Mouse (Mus musculus) neural tube, embryonic 14.5 days (tissue): Measurements from ENCODE around the gene Grik4. TPM values are rescaled to one million over a fixed set of nuclear protein-coding genes. Genes with fewer than 3 reads are reported as not detected.

Source experiments
- ATAC-seq: fragments of 200-750 bp; cut with Nextera tagmentation; 2 replicates; pipeline ENCODE4 v1.8.0; 2017; ENCODE audit warnings: low read depth, mild to moderate bottlenecking, moderate TSS enrichment, moderate library complexity
- H3K27ac ChIP-seq: fragments of 300-500 bp; sonication (generic); 2 replicates; pipeline ENCODE4 v1.5.1; 2014; ENCODE audit warnings: low read depth, mild to moderate bottlenecking, control low read depth, low read length, moderate library complexity, mixed read lengths
- H3K27me3 ChIP-seq: fragments of 300-500 bp; sonication (generic); 2 replicates; pipeline ENCODE4 v1.6.1; 2014; ENCODE audit warnings: low read length; ENCODE audit not compliant: control insufficient read depth, insufficient read depth
- H3K36me3 ChIP-seq: fragments of 300-500 bp; sonication (generic); 2 replicates; pipeline ENCODE4 v1.6.1; 2014; ENCODE audit warnings: low read length, mixed read lengths; ENCODE audit not compliant: control insufficient read depth, insufficient read depth
- H3K4me1 ChIP-seq: fragments of 300-500 bp; sonication (generic); 2 replicates; pipeline ENCODE4 v1.6.1; 2014; ENCODE audit warnings: low read length; ENCODE audit not compliant: control insufficient read depth, insufficient read depth
- H3K4me2 ChIP-seq: fragments of 300-500 bp; sonication (generic); 2 replicates; pipeline ENCODE4 v1.6.1; 2014; ENCODE audit warnings: mild to moderate bottlenecking, low read depth, low read length, control low read depth
- H3K4me3 ChIP-seq: fragments of 300-500 bp; sonication (generic); 2 replicates; pipeline ENCODE4 v1.5.1; 2014; ENCODE audit warnings: low read depth, low read length, control low read depth, mixed read lengths
- H3K9ac ChIP-seq: fragments of 300-500 bp; sonication (generic); replicated peaks from 2 replicates; pipeline ENCODE4 v1.6.1; 2014; ENCODE audit warnings: low read depth, mild to moderate bottlenecking, control low read depth, low read length, mixed read lengths
- H3K9me3 ChIP-seq: fragments of 300-500 bp; sonication (generic); 2 replicates; pipeline ENCODE4 v1.6.1; 2016; ENCODE audit warnings: low read length; ENCODE audit not compliant: control insufficient read depth
- WGBS: fragments of 180-500 bp; shearing (Covaris S2); extraction: QIAGEN DNeasy Blood & Tissue Kit; methylation state at CpG from one replicate; pipeline ENCODE4 v1.1.7; 2014; 5-methylcytosine and 5-hydroxymethylcytosine counted together
- microRNA-seq: library from miRNA; unstranded; fragments of <30 nt; microRNA quantifications from one replicate; pipeline ENCODE4, GENCODE M21; 2016
- polyA plus RNA-seq: library from polyadenylated mRNA; unstranded; fragments of >200 nt; fragmentation: Nextera tagmentation; extraction: Ambion mirVana; gene quantifications from 2 replicates; pipeline ENCODE4 v1.2.1, GENCODE M21; 2014

The Grik4 gene
- polyA plus RNA-seq, 1 experiment from 2014 or later, result 5.6 TPM

- no peak for ATAC-seq
- Histone ChIP-seq H3K27me3 (no peaks in the 10 kb centered on the region), H3K4me2 (no peak overlapping the region), H3K4me1 (no peaks in the 10 kb centered on the region), H3K36me3 (no peaks in the 10 kb centered on the region), H3K4me3 (no peak overlapping the region), H3K9ac (no peak overlapping the region), H3K27ac (no peak overlapping the region), H3K9me3 (no peaks in the 10 kb centered on the region)
- WGBS, result 95% methylated on average over 1 of the region's 1 CpGs
These were observed 461.3 kb downstream of the Grik4 start for GRCm38 (mm10) chr9:42482944-42483343.

GRCm38 (mm10) chr9:42476166-42476565 is 468.1 kb downstream of the Grik4 start:
- no peaks in the 10 kb centered on the region for H3K9me3 ChIP-seq
- H3K4me3 ChIP-seq, result no peak overlapping the region
- no peaks in the 10 kb centered on the region for H3K36me3 ChIP-seq
- no peaks in the 10 kb centered on the region for H3K27me3 ChIP-seq
- no peak overlapping the region for H3K27ac ChIP-seq
- no peak for ATAC-seq
- no peak overlapping the region for H3K4me2 ChIP-seq
- H3K9ac ChIP-seq, result no peak overlapping the region
- H3K4me1 ChIP-seq, result peaks cover 9% of the 10 kb centered on the region
- WGBS, result 89% methylated on average over 4 of the region's 4 CpGs

GRCm38 (mm10) chr9:42474244-42474643 is 470.0 kb downstream of the Grik4 start:
- Histone ChIP-seq H3K36me3 (no peaks in the 10 kb centered on the region), H3K9ac (no peak overlapping the region), H3K27ac (no peak overlapping the region), H3K9me3 (no peaks in the 10 kb centered on the region), H3K4me3 (no peak overlapping the region), H3K27me3 (no peaks in the 10 kb centered on the region), H3K4me1 (peaks cover 15% of the 10 kb centered on the region), H3K4me2 (no peak overlapping the region)
- no peak for ATAC-seq
- 88% methylated on average over 8 of the region's 8 CpGs for WGBS

- ATAC-seq, result peak; percentile 95
- 4% methylated on average over 49 of the region's 49 CpGs for WGBS
- H3K27ac ChIP-seq, result peak overlapping the region; percentile 78
These were observed 472.2 kb downstream of the Grik4 start for GRCm38 (mm10) chr9:42471921-42472747.

GRCm38 (mm10) chr9:42471214-42471613 is 473.1 kb downstream of the Grik4 start:
- peak overlapping the region; percentile 95 for H3K4me3 ChIP-seq

More at GRCm38 (mm10) chr9:42471921-42472747, 472.2 kb downstream of the Grik4 start:
- H3K9me3 ChIP-seq, result no peaks in the 10 kb centered on the region
- H3K4me1 ChIP-seq, result peaks cover 15% of the 10 kb centered on the region
- H3K4me2 ChIP-seq, result peak overlapping the region; percentile 94
- H3K36me3 ChIP-seq, result no peaks in the 10 kb centered on the region
- peak overlapping the region; percentile 88 for H3K9ac ChIP-seq
- H3K4me3 ChIP-seq, result peak overlapping the region; percentile 95
- no peaks in the 10 kb centered on the region for H3K27me3 ChIP-seq

GRCm38 (mm10) chr9:42469323-42469722 is 475.0 kb downstream of the Grik4 start:
- Histone ChIP-seq H3K4me2 (no peak overlapping the region), H3K27me3 (no peaks in the 10 kb centered on the region), H3K9me3 (no peaks in the 10 kb centered on the region), H3K4me3 (no peak overlapping the region), H3K9ac (no peak overlapping the region), H3K36me3 (no peaks in the 10 kb centered on the region), H3K4me1 (peaks cover 15% of the 10 kb centered on the region), H3K27ac (no peak overlapping the region)
- 97% methylated on average over 15 of the region's 15 CpGs for WGBS
- no peak for ATAC-seq

More at GRCm38 (mm10) chr9:42471214-42471613, 473.1 kb downstream of the Grik4 start:
- no peak overlapping the region for H3K27ac ChIP-seq
- H3K9me3 ChIP-seq, result no peaks in the 10 kb centered on the region
- peak overlapping the region; percentile 88 for H3K9ac ChIP-seq
- ATAC-seq, result no peak
- H3K4me1 ChIP-seq, result peaks cover 15% of the 10 kb centered on the region
- H3K4me2 ChIP-seq, result peak overlapping the region; percentile 94
- H3K27me3 ChIP-seq, result no peaks in the 10 kb centered on the region
- 59% methylated on average over 4 of the region's 4 CpGs for WGBS
- H3K36me3 ChIP-seq, result no peaks in the 10 kb centered on the region

GRCm38 (mm10) chr9:42468360-42468759 is 475.9 kb downstream of the Grik4 start:
- H3K4me1 ChIP-seq, result peaks cover 15% of the 10 kb centered on the region
- ATAC-seq, result no peak
- H3K27me3 ChIP-seq, result no peaks in the 10 kb centered on the region
- H3K9me3 ChIP-seq, result no peaks in the 10 kb centered on the region
- no peak overlapping the region for H3K27ac ChIP-seq
- no peaks in the 10 kb centered on the region for H3K36me3 ChIP-seq
- WGBS, result 94% methylated on average over 5 of the region's 5 CpGs
- H3K9ac ChIP-seq, result no peak overlapping the region
- H3K4me3 ChIP-seq, result no peak overlapping the region
- no peak overlapping the region for H3K4me2 ChIP-seq

Small RNA genes within 50 kb of the gene (microRNA-seq; reads per million reads assigned to microRNA genes)
- not detected for gene Gm27509

Other genes starting within 250 kb of the Grik4 start
- gene Arhgef12, start 162.7 kb upstream of the Grik4 start, polyA plus RNA-seq, result 32.4 and 51.4 TPM in 2 replicates
- 11.8 and 14.6 TPM in 2 replicates for gene Tmem136, start 172.1 kb upstream of the Grik4 start, polyA plus RNA-seq